Mouse (Mus musculus): ENCODE results near the gene Eva1a. TPM values are rescaled to one million over a fixed set of nuclear protein-coding genes. Genes with fewer than 3 reads are reported as not detected.

The Eva1a gene
- not detected in 2 replicates for total RNA-seq (2015)
- not detected in 2 replicates for total RNA-seq (2017)

DNA sequence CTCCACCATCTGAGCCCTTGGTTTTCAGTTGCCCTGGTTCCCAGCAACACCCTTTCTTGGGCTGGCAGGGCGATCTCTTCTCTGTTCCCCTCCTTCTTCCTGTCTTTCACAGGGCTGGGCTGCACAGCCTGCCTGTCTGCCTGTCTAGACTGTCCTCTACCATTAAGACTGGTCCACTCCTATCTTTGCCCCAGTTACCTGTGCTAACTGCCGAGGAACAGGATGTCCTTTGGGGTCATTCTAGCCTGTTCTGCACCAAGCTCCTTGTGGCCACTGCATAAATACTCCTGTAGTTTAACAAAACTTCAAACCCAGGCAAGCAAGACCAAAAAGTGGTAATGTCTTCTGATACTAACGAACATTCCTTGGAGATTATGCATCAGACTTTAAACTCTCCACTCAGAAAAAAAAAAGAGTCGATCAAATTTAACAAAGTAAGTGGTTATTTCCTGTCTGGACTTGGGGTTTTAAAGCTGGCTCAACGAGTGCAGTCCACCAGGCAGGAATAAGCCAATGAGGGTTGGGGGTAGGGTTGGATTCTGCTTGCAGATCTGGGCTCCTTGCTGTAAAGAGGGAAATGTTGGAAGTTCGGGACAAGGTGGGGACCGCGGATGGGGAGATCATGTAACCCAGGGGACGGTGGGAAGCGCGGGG, at the start of gene Eva1a:
Eva1a (plus strand) TSS at position 210 of the 654 bp plus-strand sequence.
- no peak for ATAC-seq (ENCODE audit: poor library complexity, severe bottlenecking)

DNA sequence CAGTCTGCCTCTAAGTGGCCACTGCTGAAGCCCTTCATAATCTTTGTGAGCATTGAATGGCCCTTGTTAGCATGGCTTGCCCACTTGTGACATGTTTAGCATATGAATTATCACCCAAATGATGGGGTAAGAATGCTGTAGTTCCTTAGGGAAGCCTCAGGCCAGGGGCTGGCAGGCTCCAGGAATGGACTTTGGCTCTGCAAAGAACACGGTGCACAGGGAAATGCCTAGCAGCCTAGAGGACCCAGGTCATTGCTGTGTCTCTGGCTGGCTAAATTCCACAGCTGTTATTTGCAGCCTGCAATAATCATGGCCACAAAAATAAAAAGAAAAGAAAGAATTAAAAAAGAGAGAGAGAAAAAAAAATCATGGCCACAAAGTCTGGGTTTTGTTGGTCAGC, 28.5 kb upstream of the Eva1a start:
- no peak for ATAC-seq (ENCODE audit: poor library complexity, severe bottlenecking)

DNA sequence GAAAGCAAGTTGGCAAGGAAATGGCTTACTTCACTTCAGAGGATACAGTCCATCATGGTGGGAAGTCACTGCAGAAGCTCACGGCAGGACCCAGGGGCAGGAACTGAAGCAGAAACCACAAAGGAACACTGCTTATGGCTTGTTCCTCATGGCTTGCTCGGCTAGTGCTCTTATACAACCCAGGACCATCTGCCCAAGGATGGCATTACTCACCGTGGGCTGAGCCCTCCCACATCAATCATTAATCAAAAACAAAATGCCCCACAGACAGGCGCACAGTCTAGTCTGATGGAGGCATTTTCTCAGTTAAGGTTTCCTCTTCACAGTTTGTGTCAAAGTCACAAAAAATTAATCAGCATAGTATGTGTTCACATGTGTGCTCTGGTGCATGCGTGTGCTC, 19.8 kb upstream of the Eva1a start:
- no peak for ATAC-seq (ENCODE audit: poor library complexity, severe bottlenecking)

DNA sequence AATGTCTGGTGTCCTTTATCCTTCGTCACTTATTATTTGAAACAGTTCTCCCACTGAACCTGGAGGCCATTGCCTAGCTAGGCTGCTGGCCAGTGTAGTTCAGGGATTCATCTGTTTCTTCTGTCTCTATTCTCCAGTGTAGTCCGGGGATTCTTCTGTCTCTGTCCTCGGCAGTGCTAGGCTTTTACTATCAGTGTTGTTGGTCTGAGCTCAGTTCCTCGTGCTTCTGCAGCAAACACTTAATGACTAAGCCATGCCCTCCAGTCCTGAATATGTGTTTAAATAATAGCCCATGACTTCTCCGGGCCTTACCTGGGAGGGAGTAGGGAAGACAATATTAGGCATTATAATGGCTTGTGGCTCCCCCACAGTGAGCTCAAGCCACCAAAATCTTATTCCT, 19.3 kb upstream of the Eva1a start:
- ATAC-seq (ENCODE audit: poor library complexity, severe bottlenecking) = no peak

DNA sequence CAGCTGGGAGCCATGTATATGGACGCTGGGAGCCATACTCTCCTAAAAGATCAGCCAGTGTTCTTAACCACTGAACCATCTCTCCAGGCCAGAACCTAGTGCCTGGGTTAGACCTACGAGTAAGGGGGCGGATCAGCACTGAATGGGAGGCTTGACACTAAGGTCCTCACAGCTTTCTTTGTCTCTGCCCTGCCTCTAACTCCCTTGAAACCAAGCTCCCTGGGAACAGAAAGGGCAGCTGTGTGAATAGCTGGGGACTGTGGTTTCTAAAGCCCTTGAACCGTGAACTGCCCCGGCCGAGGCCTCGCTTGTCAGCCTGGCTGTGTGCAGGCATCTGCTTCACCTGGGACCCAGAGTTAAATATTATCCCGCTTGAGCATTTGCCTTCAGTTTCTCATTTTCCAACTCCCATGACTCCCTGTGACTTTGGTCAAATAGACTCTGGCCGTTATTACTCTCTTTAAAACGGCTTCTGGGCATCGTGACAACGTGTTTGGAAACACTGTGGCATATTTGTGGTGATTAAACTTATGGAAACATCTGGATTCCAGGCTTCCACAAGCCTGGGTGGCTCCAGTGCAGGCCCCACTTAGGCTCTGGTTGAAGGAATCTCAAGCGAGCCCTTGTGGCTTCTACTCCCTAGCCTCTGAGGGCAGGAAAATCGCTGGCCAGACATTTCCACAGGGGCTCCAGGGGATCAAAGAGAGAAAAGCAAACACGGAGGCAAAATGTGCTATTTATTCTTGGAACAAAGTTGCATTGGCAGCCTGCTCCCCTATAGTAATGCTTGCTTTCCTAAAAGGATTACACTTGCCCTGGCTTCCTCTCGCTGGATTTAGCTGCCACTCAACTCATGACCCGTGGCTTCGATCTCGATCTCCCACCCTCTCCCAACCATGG, 11.0 kb upstream of the Eva1a start:
- ATAC-seq (ENCODE audit: poor library complexity, severe bottlenecking) = no peak

DNA sequence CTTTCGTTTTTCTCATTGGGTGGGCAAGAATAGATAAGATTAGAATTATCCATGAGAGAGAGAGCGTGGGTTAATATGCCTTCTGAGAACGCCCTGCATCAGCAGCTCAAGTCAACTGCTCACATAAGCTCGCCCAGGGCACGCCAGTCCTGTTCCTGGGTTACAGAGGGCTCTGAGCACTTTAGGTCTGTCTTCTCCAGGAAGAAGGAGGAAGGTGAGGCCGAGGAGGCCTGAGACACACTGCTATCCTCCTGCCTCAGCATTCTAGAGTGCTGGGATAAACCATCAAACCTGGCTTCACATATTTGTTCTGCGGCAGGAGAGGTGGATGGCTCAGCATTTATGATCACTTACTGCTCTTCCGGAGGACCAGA, 10.3 kb upstream of the Eva1a start:
- no peak for ATAC-seq (ENCODE audit: poor library complexity, severe bottlenecking)

DNA sequence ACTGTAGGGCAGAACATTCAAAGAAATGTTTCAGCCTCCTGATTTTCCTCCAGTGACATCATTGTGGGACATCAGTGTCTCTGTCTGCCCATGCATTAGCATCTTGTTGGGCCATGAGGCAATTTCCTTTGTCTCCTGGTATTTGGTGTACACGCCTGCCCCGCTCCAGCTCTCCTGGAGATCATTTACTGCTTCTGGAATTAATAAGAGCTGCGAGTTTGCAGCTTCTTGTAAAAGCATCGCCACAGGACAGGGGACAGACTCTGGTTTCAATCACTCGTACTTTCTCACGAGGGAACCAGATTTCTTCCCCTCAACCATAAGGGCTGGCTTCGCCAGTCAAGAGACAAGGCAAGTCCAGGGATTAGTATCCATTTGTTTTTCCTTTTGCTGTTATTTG, 3.6 kb upstream of the Eva1a start:
- ATAC-seq (ENCODE audit: poor library complexity, severe bottlenecking) = no peak

DNA sequence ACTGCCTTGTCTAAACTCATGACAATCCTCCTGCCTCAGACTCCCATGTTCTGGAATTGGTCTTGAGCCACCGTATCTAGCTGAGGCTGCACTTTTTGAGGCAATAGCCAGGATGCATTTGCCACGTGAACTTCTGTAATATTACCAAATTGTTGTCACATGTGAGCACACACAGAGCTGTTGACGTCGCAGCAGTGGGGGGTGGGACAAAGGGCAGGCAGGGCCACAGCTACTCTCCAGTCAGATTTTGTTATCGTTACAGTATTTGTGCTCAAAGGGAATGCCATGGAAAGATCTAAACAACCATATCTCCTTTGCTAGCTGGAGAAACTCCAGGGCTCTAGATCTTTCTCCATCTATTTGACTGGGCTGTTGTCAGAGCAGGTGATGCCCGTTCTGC, 1.6 kb upstream of the Eva1a start:
- no peak for ATAC-seq (ENCODE audit: poor library complexity, severe bottlenecking)

DNA sequence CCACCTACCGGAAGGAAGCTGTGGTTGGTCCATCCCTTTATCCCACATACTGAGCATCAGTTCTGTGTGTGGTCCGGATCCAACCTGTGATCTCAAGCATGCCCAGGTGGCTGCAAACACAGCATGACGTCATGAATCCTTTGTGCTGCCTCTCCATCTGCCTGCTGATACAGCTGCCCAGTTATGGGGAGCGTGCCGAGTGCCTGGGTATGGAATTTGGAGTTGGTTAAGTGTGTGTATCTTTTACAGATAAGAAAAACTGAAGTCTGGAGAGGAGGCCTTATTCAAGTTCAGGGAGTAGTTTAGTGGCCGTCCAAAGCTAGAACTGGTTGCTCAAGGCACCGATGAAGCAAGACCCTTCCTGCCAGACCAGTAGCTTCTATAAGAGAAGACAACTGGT, 875 bp upstream of the Eva1a start:
- ATAC-seq (ENCODE audit: poor library complexity, severe bottlenecking) = no peak

DNA sequence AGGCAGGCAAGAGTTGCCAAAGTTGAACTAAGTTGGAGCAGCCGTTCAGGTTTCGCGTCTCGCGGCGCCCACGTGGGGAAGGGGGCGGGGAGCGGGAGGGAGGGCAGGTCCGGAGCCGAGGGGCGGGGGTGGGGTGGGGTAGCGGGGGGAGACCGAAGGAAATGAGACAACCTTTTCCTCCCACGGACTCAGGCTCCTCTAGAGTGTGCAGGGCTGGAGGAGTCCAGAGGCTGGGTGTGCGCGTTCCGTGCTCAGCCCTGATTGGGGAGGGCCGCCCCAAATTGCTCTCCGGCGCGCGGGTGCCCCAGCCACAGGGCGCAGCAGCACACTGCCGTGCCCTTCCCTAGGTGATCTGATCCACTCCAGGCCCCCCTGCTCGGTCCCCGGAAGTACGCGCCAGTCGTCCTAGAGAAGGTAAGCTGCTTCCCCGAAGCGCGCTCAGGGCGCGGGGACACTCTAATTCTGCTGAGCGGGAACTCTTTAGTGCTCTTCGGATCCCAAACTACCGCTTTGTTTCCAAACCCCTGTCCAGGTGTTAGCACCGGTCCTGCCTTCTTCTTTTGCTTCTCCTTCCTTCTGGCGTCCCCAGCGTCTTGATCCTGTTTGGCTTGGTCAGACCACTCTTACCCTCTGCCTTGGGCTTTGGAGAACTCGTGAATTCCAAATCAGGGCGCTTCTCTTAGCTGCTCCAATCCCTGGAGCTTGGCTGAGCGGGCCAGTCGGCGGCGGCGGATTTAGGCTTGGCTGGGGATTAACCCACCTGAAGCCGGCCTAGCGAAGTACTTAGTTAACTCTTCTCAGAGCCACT, 849 bp downstream of the Eva1a start:
- ATAC-seq (ENCODE audit: poor library complexity, severe bottlenecking) = no peak

DNA sequence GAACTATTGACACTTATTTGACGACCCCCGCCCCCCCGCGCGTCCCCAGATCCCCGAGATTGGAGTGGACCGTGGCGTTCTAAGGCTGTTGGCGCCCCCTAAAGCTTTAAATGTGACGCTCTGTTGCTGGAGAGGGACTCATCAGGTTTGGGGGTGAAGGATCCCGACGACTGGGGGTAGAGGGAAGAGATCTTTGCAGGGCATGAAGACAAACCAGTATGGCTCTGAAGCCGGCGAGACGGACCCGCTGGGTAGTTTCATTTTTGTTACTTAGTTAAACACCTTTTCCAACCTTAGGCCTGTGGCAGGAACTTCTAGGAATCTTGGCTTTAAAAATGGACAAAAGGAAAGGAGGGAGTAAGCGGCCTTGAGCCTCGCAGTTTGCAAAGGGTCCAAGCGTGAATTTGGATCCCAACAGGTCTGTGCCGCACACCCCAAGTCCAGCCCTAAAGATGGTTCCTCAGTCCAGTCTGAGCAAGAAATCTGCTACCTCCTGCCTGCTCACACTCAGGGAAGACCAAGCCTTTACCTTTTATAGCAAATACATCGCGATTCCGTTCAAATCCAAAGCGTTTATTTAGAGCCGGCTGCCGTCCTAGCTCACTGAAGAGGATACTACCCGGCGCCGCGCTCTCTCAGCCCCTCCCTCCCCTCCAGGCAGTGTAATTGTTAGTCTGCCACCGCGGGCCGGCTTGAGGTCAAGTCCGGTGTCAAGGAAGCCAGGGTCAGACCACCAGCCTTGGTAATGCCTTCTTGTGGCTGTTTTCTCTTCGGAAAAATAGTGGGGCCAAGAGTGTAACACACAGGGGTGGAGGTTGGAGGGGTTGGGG, 1.7 kb downstream of the Eva1a start:
- no peak for ATAC-seq (ENCODE audit: poor library complexity, severe bottlenecking)

DNA sequence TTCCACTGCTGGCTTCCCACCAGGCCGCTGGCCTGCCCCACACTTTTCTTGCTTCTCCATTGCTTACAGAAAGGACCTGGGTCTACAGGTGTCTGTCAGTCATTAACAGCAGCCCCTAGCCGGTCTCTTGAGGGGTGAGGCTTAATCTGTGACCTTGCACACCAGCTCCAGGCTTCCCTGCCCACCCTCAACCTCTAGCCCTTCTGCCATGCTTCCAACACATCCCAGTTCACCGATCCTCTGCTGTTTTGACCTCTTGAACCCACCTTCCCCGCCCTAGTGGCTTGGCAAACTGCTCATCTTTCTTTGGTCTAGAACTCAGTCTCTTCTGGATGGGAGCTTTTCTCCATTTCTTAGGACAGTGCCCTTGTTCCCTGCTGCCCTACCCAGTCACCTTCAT, 2.8 kb downstream of the Eva1a start:
- no peak for ATAC-seq (ENCODE audit: poor library complexity, severe bottlenecking)

DNA sequence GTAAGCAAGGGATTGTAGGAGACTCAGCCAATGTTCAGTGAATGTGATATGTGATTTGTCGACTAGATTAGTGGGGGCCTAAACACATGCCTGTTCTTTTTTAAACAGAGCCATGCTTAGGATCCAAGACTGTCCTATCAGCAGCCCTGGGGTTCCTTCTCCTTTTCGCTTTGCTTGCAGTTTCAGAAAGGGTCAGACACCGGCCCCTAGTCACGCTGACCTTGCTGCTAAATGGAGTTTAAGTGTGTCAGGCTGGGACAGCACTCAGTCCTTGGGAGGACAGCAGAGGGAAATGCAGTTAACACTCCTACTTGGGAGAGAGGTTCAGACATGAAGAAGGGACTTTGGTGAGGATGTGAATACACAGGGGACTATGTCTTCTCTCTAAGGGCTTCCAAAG, 3.7 kb downstream of the Eva1a start:
- no peak for ATAC-seq (ENCODE audit: poor library complexity, severe bottlenecking)

DNA sequence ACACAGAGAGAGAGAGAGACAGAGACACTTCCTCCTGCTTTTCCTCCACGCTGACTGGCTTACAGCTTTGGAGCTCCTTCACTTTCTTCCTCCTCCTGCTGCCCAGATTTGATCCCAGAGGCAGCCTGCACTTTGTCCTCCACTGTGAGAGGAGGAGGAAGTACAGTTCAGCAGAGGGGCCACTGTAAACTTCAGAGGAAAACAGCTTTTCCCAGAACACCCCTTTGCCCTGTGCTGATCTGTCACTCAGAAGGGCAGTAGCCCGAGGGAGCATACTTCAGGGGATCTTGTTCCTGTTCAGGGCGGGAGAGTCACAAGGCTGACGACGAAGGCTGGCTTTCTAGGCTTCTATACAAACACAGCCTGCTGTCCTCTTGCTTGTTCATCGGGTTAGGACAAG, 7.1 kb downstream of the Eva1a start:
- no peak for ATAC-seq (ENCODE audit: poor library complexity, severe bottlenecking)

DNA sequence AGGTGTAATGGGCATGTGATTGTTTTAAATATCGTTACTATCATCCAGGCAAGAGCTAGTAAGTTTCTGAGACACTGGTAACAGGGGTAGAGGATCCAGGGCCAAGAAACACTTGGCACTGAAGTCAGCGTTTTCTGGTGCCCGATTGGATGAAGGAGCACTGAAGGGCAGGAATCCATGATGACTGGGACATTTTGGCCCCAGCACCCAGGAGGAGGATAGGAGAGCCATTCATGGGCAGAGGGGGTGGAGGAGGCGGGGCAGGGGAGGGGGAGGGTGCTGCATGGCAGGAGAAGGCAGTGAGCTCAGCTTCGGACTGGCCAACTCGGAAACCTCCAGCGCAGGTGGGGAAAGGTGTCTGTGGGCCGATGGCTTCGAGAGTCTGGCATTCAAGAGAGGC, 9.4 kb downstream of the Eva1a start:
- ATAC-seq (ENCODE audit: poor library complexity, severe bottlenecking) = no peak

DNA sequence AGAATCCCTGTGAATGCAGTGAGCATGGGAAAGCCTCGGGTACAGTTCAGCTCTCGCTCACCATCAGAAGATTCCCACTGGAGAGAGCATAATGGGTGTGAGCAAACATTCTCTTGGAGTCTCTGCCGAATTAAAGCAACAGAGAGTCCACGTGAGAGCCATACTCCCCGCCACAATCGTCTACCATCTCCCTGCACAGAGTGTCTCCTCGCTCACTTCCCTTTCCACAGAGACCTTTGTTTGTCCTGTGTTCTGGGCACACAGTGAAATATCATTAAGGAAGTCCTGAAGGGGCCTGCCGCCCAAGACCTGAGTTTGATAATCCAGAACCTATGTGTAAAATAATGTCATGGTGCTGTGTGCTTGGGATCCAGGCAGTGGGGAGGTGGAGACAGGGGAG, 10.7 kb downstream of the Eva1a start:
- ATAC-seq (ENCODE audit: poor library complexity, severe bottlenecking) = no peak

DNA sequence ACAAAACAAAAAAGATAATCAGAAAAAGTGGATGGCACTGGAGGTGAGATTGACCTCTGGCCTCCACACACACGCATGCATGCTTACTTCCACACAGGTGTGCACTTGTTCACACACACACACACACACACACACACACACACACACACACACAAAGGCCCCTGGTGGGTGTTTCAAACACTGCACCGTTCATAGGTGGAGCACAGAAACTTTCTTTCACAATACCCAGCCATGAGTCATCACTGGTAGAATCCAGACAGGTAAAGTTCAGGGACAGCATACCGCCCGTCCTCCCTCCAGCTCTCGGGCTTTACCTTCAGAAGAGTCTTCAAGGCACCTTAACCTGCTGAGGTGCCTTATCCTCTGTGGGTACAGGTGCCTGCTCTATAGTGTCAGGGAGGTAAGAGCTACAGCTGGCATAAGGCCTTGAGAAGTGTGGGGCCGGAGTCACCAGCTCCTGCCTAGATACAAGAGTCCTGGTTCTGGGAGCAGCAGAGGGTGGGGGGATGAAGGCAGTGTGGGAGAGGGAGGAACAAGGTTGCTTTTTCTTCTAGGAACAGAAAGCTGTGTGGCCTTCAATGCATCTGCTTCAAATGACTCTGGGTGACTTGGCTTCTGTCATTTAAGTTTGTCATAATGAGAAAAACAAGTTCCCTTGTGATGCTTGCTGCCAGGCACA, 11.3 kb downstream of the Eva1a start:
- no peak for ATAC-seq (ENCODE audit: poor library complexity, severe bottlenecking)

DNA sequence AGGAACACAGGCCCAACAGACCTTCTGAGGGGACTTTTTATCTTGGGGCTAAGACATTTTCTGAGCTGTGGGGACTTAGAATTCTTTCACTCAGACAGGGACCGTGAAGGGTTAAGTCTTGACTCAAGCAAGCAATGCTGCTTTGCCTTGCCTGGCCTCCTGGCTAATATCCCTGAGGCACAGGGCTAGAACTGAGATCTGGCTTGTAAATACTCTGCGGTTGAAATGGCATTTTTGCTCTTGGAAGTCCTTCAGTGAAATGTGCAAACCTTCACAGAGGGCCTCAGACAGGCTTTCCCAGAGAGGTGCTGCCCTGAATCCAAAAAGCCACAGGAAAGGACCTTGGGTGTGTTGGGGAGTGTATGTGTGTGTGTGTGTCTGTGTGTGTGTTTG, 11.9 kb downstream of the Eva1a start:
- ATAC-seq (ENCODE audit: poor library complexity, severe bottlenecking) = no peak

DNA sequence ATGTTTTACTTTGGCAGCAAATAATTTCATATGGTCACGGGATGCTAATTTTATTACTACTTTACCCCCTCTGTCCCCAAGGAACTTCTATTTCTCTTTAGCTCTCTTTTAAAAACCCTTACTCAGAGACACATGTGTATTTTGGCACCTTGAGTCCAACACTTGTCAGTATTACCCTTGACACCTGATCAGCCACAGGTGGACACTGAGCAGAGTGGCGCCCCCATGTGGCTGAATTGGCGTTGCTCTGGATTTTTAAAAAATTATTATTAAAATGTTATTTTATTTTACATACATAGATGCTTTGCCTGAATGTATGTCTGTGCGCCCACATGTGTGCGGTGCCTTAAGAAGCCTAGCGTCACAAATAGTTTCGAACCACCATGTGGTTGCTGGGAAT, 14.0 kb downstream of the Eva1a start:
- ATAC-seq (ENCODE audit: poor library complexity, severe bottlenecking) = no peak

DNA sequence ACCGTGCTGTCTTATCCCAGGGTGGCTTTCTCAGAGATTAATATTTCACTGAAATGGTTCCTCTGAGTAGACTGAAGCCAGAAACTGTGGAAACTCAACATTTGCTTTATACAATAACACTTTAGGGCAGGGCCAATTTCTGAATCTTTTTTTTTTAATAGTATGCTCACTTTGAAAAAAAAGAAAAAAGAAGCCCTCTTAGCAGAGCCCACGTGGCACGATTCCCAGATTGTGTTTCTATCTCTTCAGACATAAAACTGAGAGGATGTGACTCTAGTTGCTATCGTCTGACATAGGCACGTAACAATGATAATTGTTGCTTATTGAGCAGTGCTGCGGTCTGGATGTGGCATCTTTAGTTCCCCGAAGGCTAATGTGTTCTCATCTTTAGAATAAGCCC, 19.1 kb downstream of the Eva1a start:
- no peak for ATAC-seq (ENCODE audit: poor library complexity, severe bottlenecking)

All from megakaryocyte, adult 5-6 weeks (primary cell).